Mouse (Mus musculus) natural killer cell, adult 2 months (primary cell): ENCODE measurements around the gene Rad51b.

Source experiments
- DNase-seq, 2 experiments: peaks; one replicate each; pipeline ENCODE4 v3.0.0; 2022; ENCODE audit warnings: low spot score in 2 of 2

The Rad51b gene

DNA sequence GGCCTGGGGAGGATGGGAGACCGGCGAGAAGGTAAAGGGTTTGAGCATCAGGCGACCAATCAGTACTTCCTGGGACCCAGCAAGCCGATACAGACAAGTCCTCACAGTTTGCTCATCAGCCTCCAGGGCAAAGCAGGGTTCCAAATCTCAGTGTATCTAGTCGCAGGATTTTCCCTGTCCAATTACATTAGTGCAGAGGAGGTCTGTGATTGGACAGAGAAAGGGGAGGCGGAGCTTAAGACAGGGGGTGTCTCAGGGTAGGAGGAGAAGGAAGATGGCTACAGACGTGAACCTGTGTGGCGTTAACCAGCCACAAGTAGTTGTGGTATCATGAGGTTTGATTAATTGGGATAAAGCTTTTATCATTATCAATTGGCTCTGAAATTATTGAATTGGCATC lies 538.4 kb downstream of the Rad51b start:
- no peak for DNase-seq

DNA sequence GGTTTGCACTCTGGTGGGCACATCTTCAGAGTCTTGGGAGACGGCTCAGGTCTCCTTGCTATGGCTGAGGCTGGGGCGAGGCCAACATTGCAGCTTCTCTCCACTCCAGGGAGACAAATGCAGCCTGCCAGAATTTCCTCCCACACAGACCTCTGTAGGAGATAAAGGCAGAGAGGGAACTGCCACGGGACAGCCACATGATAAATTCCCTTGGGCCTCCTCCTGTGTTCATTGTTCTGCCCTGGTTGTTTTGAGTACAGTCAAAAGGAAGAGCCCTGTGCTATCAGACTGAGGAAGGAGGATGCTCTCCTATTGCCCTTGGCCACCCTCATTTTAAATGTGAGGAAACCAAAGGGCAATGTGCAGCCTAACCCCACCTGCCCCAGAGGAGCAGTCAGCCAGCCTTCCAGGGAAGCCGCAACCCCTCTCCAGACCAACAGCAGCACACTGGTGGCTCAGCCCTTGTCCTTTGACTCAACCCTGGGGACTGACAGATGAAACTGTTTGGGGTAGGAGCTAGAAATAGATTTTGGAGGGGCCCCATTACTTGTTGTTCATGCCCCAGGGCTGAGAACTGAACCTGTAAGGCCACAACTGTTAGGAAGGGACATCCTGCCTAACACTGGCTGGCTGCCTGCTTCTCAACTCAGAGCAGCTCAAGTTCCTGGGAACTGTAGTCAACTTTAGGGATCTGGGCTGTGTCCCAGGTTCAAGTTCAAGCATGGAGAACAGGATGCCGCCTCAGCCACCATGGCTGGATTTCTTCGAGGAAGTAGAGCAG lies 541.3 kb downstream of the Rad51b start:
- peak in 1 of 2 experiments; percentile 54 for DNase-seq

DNA sequence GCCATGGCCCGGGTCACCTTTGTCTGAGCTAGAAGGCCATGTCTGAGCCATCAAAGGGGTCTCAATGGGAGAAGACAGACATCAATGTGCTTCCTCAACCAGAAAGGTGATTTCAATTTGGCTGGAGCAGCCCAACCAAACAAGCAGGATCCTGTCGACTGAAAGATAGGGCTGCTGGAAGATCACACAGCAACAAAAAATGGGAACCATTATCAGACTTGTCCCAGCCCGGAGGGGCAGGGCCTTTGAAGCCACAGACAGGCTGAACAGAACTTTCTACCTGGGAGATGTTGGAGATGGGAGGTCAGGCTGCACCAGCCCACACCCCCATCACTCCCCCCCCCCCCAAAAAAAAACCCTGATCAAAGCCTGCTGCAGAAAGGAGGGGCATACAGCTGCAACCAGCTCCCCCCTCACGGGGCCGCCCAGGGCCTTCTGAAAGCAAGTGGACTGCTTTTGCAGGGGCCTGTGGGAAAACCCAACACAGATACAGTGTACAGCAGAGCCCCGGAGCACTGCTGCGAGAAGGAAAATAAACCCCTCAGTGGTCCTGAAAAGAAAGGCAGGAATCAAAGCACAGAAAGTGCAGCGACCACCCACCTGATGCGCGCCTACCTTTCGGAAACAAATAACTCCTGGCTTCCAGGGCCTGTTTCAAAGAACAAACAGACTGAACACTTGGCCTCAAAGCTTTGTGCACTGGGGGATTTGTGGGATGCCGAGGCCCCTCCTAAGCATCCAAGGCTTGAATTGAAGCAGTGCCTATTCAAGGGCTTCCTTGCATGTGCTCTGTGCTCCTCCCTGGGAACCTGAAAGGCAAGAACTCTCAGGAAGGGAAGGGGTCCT lies 542.2 kb downstream of the Rad51b start:
- no peak for DNase-seq

DNA sequence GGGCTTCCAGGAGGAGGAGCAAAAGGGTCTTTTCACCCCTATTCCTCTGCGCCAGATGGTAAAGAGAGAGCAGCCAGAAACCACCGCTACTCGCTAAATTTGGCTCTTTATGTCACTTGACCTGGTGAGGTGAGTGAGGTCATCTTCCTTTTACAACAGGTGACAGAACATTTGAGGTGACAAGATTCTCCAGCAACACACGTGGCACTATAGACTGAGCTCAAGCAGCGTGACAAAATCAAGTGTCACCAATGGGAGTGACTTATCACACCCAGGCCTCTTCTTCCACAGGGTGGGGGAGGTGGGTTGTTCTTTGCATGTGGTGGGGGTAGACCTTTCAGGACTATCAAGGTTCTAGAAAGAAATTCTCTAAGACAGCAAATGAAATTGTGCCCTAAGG lies 543.4 kb downstream of the Rad51b start:
- DNase-seq = peak; percentile 25 to 68

DNA sequence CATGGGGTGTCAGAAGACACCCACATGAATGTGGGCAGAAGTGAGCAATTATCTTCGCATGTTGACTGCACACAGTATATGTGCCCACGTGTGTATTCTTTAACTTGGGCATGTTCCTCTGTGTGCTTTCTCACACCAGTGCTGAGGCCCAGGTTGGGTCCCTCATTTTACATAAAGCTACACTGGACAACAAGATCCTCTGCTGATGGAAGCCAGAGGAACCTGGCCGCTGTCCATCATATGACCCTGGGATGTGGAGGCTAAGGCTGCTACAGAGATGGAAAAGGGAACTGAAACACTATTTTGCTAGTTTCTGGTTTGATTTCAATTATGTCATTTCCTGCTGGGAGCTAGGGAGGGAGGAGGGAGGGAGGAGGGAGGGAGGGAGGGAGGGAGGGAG lies 544.2 kb downstream of the Rad51b start:
- DNase-seq = peak in 1 of 2 experiments; percentile 49

DNA sequence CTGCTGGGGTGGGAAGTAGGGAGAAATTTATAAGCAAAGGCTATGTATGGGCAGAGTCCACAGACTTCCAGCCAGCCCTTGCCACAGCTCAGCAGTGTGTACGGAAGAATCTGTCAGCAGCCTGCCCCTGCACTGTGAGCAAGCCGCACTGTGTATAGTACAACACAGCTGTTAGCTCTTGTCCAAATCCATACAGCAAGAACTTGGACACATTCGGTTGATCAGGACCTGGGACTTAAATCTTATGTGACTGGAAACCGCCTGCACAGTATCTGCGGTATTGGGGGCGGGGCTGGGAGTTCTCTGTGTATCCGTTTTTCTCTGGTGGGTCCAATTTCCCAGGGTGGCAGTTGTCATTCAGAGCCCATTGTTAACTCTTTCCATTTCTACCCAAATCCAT lies 545.2 kb downstream of the Rad51b start:
- no peak for DNase-seq

DNA sequence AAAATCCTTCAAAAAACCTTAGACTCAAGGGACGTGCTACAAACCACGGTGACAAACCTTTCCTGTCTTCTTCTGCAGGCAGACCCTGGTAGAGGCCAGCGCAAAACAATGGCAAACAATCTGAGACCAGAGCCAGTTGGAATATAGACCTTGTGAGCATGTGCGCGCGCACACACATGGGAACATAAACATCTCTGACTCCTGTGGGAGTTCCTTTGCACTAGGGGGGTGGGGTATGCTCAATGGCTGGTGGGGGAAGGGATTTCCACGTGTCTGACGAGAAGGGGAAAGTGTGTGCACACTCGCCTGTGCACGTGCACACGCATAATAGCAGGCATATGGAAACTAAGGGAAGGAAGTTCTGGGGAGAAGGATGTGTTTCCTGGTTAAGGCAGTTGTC lies 545.9 kb downstream of the Rad51b start:
- DNase-seq = no peak

DNA sequence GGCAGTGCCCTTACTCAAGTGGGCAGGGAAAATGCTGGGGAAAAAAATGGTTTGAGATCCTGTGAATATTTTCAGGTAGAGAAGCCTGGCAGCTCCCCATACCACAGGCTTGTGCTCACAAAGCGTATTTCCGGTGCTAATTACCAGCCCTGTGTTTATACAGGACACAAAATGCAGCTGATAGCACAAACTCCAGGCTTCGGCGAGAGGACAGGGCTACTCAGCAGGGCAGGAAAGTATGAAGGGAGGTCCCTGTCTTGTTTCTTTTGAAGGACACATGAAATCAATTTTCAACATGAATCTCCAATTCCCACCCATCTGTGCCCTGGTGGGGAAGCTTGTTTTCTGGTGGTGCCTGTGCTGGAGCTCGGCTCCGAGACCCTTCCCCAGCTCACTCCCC lies 546.4 kb downstream of the Rad51b start:
- DNase-seq = no peak

DNA sequence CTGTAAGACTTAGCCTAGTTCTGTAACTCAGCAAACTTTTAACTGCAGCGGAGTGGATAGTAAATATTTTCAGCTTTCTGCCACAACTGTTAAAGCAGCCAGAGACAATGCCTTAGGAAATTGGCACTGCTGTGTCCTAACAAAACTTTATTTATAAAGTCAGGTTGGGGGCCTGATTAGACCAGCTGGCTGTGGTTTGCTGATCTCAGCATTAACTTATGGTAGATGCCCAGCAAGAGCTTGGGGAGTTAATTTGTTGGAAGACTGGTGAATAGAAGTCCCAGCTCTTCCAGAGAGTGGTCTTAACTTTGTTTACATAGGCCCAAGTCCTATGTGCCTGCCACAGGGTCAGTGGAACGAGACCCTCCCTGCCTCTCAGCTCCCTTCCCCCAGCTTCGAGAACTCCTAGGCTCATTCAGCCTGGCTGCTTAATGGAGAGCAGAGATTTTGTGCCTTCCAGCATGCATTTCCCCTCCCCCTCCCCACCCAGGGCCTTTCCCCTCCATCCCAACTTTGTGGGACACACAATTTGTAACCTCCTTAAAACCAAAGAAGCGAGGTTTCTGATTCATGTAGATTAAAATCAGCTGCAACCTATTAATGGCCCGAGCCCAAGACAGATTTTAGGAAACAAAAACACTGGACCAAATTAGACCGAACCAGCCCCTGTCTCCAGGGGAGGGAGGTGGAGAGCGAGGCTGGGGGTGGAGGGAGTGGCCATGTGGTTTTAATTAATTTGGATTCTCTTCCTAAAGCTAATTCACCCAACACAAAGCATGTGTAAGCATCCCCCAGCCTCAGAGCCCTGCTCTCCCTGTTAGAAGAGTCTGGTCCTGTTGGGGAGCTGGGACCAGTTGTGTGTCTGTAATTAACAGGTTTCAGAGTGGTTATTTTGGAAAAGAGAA lies 549.4 kb downstream of the Rad51b start:
- DNase-seq = no peak

DNA sequence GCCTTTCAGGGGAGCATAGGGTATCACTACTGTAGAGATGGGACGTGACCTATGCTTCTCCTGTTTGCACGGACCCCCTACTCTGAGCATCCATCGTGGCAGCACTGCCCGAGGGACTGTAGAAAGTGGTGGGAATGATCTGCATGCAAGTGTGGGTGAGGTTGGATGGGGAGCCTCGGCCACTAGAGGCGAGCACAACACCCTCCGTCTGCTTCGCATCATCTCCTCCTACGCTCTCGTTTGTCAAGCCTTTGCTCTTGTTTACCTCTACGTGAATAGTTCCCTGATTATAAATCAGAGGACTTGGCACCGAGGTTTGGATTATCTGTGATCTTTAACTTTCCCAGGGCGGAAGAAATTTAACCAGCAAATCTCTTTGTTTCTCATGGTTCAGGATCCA lies 551.5 kb downstream of the Rad51b start:
- DNase-seq = no peak

DNA sequence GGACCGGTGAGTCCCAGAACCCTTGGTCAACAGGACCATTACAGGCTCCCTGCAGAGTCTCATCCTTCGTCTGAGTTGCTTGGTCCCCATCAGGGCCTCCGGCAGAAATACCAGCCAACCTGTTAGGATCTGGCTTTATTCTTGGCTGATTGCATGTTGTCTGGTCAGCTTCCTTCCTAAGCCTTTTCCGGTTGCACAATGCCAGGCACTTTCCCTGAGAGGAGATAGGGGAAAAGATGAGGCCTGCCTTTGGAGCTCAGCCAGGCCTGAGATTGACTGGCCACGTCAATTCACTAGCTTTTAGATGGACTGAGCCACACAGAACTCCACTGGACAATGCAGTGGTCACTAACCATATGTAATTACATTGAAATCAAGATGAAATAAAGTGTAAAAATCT lies 552.9 kb downstream of the Rad51b start:
- no peak for DNase-seq

DNA sequence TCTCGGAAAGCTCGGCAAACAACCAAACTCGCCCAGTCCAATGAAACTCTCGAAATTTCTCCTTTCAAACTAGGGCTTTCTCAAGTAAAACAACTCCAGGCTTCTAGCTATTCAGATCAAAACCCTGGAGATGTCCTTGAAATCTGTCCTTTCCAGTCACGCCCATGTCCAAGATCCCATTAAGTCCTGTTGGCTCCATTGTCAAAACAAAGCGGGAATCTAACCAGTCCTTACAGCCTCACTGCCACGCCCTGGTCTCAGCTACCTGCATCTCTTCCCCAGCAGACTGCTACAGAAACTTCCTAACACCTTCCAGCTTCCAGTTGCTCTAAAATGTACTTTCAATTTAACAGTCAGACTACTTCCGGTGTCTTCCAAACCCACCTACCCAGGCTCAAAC lies 554.8 kb downstream of the Rad51b start:
- DNase-seq = no peak

DNA sequence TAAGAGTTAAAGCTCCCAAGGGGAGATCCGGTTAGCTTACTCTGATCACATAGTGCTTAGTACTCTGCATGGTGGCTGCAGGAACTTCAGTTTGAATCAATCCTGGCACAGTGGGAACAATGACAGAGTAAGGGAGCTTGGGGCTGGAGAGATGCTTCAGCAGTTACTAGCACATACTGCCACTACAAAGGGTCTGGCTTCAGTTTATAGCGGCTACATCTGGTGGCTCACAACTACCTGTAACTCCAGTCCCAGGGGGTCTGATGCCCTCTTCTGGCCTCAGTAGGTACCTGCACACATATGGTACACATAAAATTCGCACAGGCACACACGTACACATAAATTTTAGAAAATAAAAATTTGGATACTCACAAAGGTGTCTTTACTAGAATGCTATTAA lies 555.5 kb downstream of the Rad51b start:
- DNase-seq = no peak

DNA sequence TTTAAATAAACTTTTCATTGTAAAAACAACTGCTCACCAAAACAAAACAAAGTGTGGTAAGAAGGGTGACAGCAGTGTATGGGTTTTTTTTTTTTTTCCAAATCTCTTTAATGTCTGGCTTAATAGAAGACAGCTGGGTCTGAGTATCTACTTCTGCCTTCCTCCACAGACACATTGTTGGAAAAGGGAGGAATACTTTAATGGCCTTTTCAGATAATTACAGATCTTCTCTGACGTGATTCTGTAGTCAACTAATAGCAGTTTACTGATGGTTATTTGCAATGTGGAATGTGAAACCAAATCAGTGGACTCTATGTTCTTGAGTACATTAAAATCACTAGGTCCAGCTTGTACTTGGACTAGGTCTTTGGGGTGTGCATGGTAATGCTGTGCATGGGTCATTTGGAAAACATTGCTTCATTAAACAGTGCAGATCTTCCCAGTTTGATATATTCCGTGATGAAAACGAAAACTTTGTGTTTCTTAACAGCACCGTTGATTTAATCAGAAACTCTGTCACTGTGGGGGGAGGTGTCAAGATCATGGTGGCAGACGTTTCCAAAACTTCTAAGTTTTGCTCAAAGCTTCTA lies 556.9 kb downstream of the Rad51b start:
- no peak for DNase-seq

DNA sequence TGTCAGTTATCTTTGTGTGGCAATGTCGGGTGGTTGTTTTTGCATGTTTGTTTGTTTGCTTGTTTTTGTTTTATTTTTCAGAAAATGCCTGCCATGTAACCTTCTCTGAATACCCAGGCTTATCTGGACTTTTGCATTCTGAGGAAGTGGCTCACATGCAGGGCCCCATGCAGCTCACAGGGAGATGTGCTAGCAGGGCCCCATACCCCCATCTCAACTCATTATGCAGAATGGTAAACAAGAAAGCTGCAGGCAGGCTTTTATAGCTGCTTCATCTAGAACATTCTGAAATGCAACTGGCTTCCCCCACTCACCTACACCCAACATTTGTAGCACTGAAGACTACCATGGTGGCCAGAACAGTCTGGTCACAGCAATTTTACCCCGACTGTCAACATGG lies 557.4 kb downstream of the Rad51b start:
- DNase-seq = no peak

DNA sequence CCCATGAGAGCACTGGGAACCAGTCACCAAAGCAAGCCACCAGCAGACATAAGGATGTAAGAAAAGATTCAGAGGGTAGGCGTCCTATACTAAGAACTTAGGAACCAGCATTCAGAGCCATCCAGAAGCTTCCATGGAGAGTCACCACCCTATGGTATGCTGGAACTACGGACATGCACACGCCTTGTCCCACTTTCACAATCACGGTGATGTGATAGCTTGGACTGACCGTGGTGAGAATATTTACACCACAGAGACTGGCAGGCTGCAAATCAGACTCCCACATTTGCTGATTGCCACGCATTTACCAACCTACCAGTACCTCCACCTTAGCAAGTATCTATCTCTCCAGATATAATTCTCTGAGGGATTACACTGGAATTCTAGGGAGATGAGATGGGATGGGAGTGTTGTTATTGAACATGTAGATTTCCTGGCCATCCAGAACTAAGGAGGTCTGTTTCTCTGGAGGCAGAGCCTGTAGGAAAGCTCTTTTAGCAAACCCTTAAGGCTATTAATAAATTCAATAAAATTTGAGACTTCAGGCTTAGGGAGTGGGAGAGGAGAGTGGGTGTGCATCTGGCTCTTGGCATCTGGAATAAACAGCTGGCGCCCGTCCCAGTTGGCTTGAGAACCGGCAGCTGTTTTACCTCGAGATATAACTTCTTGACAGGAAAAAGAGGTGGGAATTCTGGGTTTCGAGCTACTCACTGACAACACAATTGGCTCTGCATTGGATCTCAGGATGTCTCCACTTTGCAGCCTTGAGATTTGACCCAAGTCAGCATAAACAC lies 559.2 kb downstream of the Rad51b start:
- no peak for DNase-seq

DNA sequence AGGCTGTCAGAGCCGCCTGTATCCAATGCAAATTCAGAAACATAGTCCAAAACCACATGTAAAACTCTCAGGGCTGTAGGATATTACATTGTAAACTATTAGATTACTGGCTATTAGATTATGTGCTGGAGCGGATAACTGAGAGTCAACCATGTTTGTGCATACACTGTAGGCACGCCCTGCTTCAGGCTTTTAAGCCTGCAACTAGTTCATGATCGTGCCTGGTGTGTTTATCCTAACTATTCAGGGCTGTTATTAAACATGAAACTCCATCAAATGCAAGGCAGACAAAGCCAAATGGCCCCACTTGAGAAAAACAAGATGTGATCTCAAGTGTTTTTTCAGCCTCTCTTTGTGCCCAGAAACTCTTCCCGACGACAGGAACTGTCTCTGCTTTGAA lies 560.6 kb downstream of the Rad51b start:
- DNase-seq = no peak

DNA sequence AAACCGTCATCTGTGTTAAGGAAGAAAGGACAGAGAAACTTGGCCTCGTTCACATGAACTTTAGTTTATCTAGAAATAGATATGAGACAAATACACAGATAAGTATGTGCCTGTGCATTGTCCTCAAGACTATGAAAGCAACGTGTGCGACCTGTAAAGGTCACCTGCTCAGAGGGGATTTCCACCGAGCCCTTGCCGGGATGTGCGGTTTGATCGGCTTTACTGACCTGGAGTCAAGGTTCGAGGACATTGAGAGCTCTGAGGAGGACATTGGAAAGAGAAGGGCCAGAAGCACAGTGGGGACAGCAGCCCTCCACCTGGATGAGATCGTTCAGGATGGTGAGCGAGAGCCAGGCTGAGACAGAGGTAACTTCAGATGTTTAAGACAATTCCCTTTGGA lies 561.3 kb downstream of the Rad51b start:
- DNase-seq = no peak

DNA sequence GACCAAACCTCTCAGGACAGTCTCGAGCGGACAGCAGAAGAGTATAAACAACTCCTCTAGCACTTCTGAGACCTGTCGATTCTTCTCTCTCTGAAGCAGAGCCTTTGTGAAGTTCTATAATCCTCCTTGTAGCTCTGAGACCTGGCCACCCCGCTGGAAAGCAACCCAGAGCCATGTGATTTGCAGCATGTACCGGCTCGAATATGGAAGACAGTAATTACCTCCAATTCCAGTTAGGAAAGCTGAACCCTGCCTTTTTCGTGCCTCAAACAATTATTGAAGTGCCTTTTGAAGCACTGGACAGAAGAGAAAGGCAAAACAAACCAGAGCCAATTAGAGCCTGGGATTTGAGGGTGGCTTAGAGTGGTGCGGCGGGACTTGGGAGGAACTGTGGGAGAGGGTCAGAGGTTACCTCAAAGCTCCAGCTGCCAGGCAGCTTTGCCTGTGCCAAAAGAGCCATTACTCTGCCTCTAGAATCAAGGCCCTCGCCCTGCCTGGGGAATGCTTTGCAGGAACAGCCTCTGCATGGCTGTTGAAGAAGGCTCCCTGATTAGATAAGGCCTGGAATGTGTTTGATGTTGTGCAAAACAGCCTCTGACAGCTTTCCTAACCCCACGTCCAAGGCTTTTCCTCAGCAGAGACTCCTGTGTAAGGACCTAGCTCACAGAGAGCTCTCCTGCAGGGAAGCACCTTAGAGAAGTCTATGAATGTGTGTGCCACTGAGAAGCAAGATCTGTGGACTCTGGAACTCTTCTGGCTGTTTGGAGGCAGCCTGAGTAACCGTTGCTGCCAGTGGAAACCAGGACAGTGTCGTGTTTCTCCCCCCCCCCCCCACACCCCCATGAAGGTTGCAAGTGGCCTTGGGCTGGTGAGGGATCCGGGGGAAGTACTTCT lies 562.5 kb downstream of the Rad51b start:
- DNase-seq = no peak

DNA sequence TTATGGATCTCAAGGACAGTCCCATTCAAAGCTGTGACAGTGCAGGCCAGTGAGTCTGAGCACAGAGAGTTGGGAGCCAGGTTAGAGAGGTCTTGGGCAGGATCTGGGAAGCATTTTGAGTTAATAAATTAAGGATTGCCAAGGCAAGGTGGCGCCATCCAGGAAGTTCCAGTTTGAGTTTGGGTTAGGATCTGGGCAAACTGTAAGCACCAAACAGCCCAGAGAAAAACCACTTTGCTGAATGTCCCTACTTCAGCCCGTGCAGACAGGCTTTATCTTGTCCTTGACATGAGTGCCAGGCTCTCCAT lies 563.1 kb downstream of the Rad51b start:
- DNase-seq = no peak
